Mouse (Mus musculus): Measurements from ENCODE around the gene Gm9049. TPM values are rescaled to one million over a fixed set of nuclear protein-coding genes. Genes with fewer than 3 reads are reported as not detected.
"Not testable (repeated sequence)": the region's sequence is repeated elsewhere in the genome, so short reads cannot be mapped to it uniquely, and the experiment has no call there.

Gene Gm9049
- polyA plus RNA-seq, 1 experiment, result not detected

DNA sequence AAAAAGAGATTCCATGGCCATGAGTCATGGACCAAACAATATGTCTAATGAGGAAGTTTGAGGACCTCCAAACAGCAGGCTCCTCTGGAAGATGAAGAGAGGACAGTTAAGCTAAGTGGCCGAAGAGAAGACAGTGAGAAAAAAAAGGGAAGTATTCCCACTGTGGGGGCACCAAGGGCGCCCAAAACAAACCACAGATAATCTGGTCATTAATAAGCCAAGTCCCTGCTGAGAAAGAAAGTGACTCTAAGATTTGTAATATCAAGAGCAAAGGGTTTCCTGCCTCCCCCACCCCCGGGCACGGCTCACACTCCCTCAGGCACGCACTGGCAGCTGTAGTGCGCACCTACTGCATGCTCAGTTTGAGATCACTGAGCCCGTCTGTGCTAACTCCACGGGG is 34.9 kb downstream of the Gm9049 start:
- no peak for DNase-seq
- Histone ChIP-seq H3K27me3 (replicated peaks; ENCODE audit: control insufficient read depth, insufficient read depth, low read length) (no peaks in the 10 kb centered on the region), H3K4me1 (ENCODE audit: control insufficient read depth, insufficient read depth, low read length) (no peaks in the 10 kb centered on the region), H3K27ac (ENCODE audit: insufficient read depth, low read depth, low read length) (no peak overlapping the region), H3K36me3 (ENCODE audit: control insufficient read depth, insufficient read depth, low read length) (no peaks in the 10 kb centered on the region), H3K4me3 (ENCODE audit: insufficient read depth, low read depth, low read length) (no peak overlapping the region)
- 58% methylated on average over 8 of the region's 8 CpGs for WGBS
- TF ChIP-seq CTCF (conservative IDR thresholded peaks at IDR 0.05; ENCODE audit: insufficient read depth, insufficient read length, low read depth, low read length) (no peak), POLR2A (IDR thresholded peaks at IDR 0.05; ENCODE audit: low read depth, low read length) (no peak)

DNA sequence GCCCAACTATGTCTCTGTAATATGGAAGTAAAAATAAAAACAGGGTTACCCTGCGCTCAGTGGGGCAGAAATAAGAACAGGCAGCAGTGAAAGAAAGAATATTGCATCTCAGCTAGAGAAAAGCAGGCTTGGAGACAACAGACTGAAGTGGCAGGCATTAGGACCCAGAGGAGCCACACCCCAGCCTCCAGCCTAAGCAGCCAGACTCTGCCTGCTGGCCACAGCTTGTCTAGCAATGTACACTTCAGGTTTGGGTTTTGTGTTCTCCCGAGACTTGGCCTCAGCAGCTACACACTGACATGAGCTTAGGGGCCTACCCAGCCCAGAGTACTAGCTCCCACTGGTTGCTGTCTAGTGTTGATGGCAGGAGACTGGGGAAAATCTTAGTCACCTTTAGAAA is 51.8 kb downstream of the Gm9049 start:
- 44% methylated on average over 2 of the region's 2 CpGs for WGBS
- H3K27ac ChIP-seq (ENCODE audit: insufficient read depth, low read depth, low read length); H3K4me1 ChIP-seq (ENCODE audit: control insufficient read depth, insufficient read depth, low read length); H3K36me3 ChIP-seq (ENCODE audit: control insufficient read depth, insufficient read depth, low read length); H3K27me3 ChIP-seq (replicated peaks; ENCODE audit: control insufficient read depth, insufficient read depth, low read length); DNase-seq; H3K4me3 ChIP-seq (ENCODE audit: insufficient read depth, low read depth, low read length): not testable (repeated sequence)

Other genes starting within 250 kb of the Gm9049 start
- gene Mdm1, start 212.3 kb downstream of the Gm9049 start, polyA plus RNA-seq (2012; rRNA removed), result 3.3 TPM in 2 replicates
- not detected in 2 replicates for gene Il22, start 149.2 kb downstream of the Gm9049 start, polyA plus RNA-seq (2012; rRNA removed)
- not detected in 2 replicates for gene Gm32717, start 113.3 kb downstream of the Gm9049 start, polyA plus RNA-seq (2012; rRNA removed)
- gene Gm32802, start 95.4 kb downstream of the Gm9049 start, polyA plus RNA-seq (2012; rRNA removed), result not detected in 2 replicates
- gene Iltifb, start 59.1 kb downstream of the Gm9049 start, polyA plus RNA-seq (2012; rRNA removed), result not detected in 2 replicates
- gene Gm9040, start 27.1 kb downstream of the Gm9049 start, polyA plus RNA-seq (2012; rRNA removed), result not detected in 2 replicates
- gene Gm9044, start 21.7 kb downstream of the Gm9049 start, polyA plus RNA-seq (2012; rRNA removed), result not detected in 2 replicates
- not detected in 2 replicates for gene Gm9045, start 16.3 kb downstream of the Gm9049 start, polyA plus RNA-seq (2012; rRNA removed)
- gene Gm9046, start 10.8 kb downstream of the Gm9049 start, polyA plus RNA-seq (2012; rRNA removed), result not detected in 2 replicates
- not detected in 2 replicates for gene Gm9048, start 5.4 kb downstream of the Gm9049 start, polyA plus RNA-seq (2012; rRNA removed)
- gene Ifng, start 86.9 kb upstream of the Gm9049 start, polyA plus RNA-seq (2012; rRNA removed), result not detected in 2 replicates